Mouse (Mus musculus) hematopoietic multipotent progenitor cell, adult 10-12 weeks (in vitro differentiated cells): ENCODE measurements around the gene Thbs4. TPM values are rescaled to one million over a fixed set of nuclear protein-coding genes. Genes with fewer than 3 reads are reported as not detected.

Experiments used
- polyA plus RNA-seq: library from polyadenylated mRNA; stranded (reverse); fragments of >175 nt; gene quantifications from 2 replicates; pipeline ENCODE4 v1.2.3, GENCODE M21; 2012; ENCODE audit warnings: low replicate concordance

Gene Thbs4
- 0.04 TPM in 1 of 2 replicates, not detected in the other for polyA plus RNA-seq

DNA sequence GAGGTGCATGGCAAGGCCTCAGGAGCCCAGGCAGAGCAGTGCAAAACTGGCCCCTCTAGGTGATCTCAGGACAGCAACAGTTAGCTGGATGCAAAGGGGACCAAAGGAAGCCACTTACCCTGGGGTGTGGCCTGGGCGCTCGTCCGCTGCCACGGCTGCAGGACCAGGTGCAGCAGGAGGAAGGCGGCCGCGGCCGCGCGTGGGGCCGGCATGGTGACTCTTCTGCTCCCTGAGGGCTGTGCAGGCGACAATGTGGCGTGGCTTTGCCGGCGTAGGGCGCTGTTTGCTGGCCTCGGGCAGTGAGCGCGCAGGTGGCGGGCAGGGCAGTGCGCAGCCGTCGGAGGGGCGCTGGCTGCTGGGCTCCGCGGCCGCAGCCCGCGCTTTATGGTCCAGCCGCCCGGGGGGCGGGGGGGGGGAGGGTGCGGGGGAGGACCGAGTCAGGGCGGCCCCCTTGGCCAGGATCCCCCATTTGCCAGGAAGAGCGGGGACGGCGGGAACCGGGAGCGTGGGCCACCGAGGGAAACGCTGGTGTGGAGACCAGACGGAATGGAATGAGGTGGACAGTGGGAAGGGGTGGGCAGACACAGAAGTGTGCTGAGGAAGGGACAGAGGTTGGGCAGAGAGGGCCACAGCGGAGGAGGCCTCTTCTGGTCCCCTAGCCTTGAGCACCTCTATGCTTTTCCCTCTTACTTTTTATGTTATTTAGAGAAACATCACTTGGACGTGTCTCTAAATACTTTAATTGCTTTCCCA lies at the start of gene Thbs4:
Gene Thbs4 (minus strand): TSS at position 357 of the 753 bp plus-strand sequence.

Other genes starting within 250 kb of the Thbs4 start
- gene Spz1, start 218.6 kb downstream of the Thbs4 start, polyA plus RNA-seq, result not detected in 2 replicates
- 9.5 and 10.8 TPM in 2 replicates for gene Serinc5, start 183.7 kb downstream of the Thbs4 start, polyA plus RNA-seq
- gene Mtx3, start 49.9 kb upstream of the Thbs4 start, polyA plus RNA-seq, result 1.6 and 1.9 TPM in 2 replicates